Mouse (Mus musculus): ENCODE measurements around the gene Usp29. TPM values are rescaled to one million over a fixed set of nuclear protein-coding genes. Genes with fewer than 3 reads are reported as not detected.
A peak's percentile ranks its signal among the peaks of the same experiment; 100 is the strongest.

Usp29 gene
- polyA plus RNA-seq, 1 experiment from 2014 or later: 6.8 TPM

GRCm38 (mm10) chr7:6837297-6837925, 107.0 kb downstream of the Usp29 start:
- 43% methylated on average over 3 of the region's 3 CpGs for WGBS
- H3K9ac ChIP-seq (ENCODE audit: low read length): no peak overlapping the region
- H3K36me3 ChIP-seq (ENCODE audit: control insufficient read depth, insufficient read depth, low read length): no peaks in the 10 kb centered on the region
- 0 out of 2 replicates have a peak overlapping the region, but pooled peaks have one; percentile 16 for H3K27ac ChIP-seq (ENCODE audit: low read depth)
- H3K4me2 ChIP-seq (ENCODE audit: low read length): no peak overlapping the region
- H3K9me3 ChIP-seq (ENCODE audit: control insufficient read depth, low read length): no peaks in the 10 kb centered on the region
- DNase-seq (ENCODE audit: low spot score) (no peak), ATAC-seq (replicated peaks; ENCODE audit: low FRiP score, low TSS enrichment, low read depth) (no peak)
- no peaks in the 10 kb centered on the region for H3K27me3 ChIP-seq (replicated peaks; ENCODE audit: control insufficient read depth, insufficient read depth, low read length)
- no peak overlapping the region for H3K4me3 ChIP-seq (ENCODE audit: low read depth, low read length)
- peaks cover 16% of the 10 kb centered on the region; the same call in 1 of the 2 replicates for H3K4me1 ChIP-seq (replicated peaks; ENCODE audit: control insufficient read depth, insufficient read depth, low read length)

GRCm38 (mm10) chr7:6837926-6838554, 107.7 kb downstream of the Usp29 start:
- Histone ChIP-seq H3K27me3 (replicated peaks; ENCODE audit: control insufficient read depth, insufficient read depth, low read length) (no peaks in the 10 kb centered on the region), H3K9ac (ENCODE audit: low read length) (no peak overlapping the region), H3K9me3 (ENCODE audit: control insufficient read depth, low read length) (no peaks in the 10 kb centered on the region), H3K36me3 (ENCODE audit: control insufficient read depth, insufficient read depth, low read length) (no peaks in the 10 kb centered on the region), H3K4me3 (ENCODE audit: low read depth, low read length) (no peak overlapping the region), H3K4me1 (replicated peaks; ENCODE audit: control insufficient read depth, insufficient read depth, low read length) (peaks cover 16% of the 10 kb centered on the region; the same call in 1 of the 2 replicates), H3K4me2 (ENCODE audit: low read length) (no peak overlapping the region), H3K27ac (ENCODE audit: low read depth) (0 out of 2 replicates have a peak overlapping the region, but pooled peaks have one; percentile 16)
- DNase-seq (ENCODE audit: low spot score): no peak
- peak; percentile 51 for ATAC-seq (replicated peaks; ENCODE audit: low FRiP score, low TSS enrichment, low read depth)
- WGBS: 35% methylated on average over 9 of the region's 9 CpGs

- no peak; the same call in 1 of the 2 replicates for ATAC-seq (replicated peaks; ENCODE audit: low FRiP score, low TSS enrichment, low read depth)
- no peak overlapping the region for H3K4me2 ChIP-seq (ENCODE audit: low read length)
- no peaks in the 10 kb centered on the region for H3K27me3 ChIP-seq (replicated peaks; ENCODE audit: control insufficient read depth, insufficient read depth, low read length)
- H3K9me3 ChIP-seq (ENCODE audit: control insufficient read depth, low read length): no peaks in the 10 kb centered on the region
- no peaks in the 10 kb centered on the region for H3K36me3 ChIP-seq (ENCODE audit: control insufficient read depth, insufficient read depth, low read length)
- H3K9ac ChIP-seq (ENCODE audit: low read length): no peak overlapping the region
- no peak overlapping the region for H3K27ac ChIP-seq (ENCODE audit: low read depth)
- H3K4me3 ChIP-seq (ENCODE audit: low read depth, low read length): no peak overlapping the region
- no peak for DNase-seq (ENCODE audit: low spot score)
- peaks cover 4% of the 10 kb centered on the region; the same call in 1 of the 2 replicates for H3K4me1 ChIP-seq (replicated peaks; ENCODE audit: control insufficient read depth, insufficient read depth, low read length)
- 56% methylated on average over 5 of the region's 5 CpGs for WGBS
These were observed 110.5 kb downstream of the Usp29 start for GRCm38 (mm10) chr7:6840860-6841259.

GRCm38 (mm10) chr7:6849495-6849894, 119.1 kb downstream of the Usp29 start:
- WGBS: 30% methylated on average over 3 of the region's 3 CpGs

GRCm38 (mm10) chr7:6850321-6850720, 119.9 kb downstream of the Usp29 start:
- Histone ChIP-seq H3K27ac (ENCODE audit: low read depth) (no peak overlapping the region), H3K9me3 (ENCODE audit: control insufficient read depth, low read length) (no peaks in the 10 kb centered on the region), H3K4me2 (ENCODE audit: low read length) (no peak overlapping the region), H3K4me3 (ENCODE audit: low read depth, low read length) (no peak overlapping the region), H3K9ac (ENCODE audit: low read length) (no peak overlapping the region), H3K4me1 (replicated peaks; ENCODE audit: control insufficient read depth, insufficient read depth, low read length) (peaks cover 7% of the 10 kb centered on the region), H3K27me3 (replicated peaks; ENCODE audit: control insufficient read depth, insufficient read depth, low read length) (no peaks in the 10 kb centered on the region), H3K36me3 (ENCODE audit: control insufficient read depth, insufficient read depth, low read length) (no peaks in the 10 kb centered on the region)
- no peak for ATAC-seq (replicated peaks; ENCODE audit: low FRiP score, low TSS enrichment, low read depth)
- DNase-seq (ENCODE audit: low spot score): no peak
- 45% methylated on average over 3 of the region's 3 CpGs for WGBS

More at GRCm38 (mm10) chr7:6849495-6849894, 119.1 kb downstream of the Usp29 start:
- peaks cover 7% of the 10 kb centered on the region for H3K4me1 ChIP-seq (replicated peaks; ENCODE audit: control insufficient read depth, insufficient read depth, low read length)
- no peak for DNase-seq (ENCODE audit: low spot score)
- no peak overlapping the region for H3K4me2 ChIP-seq (ENCODE audit: low read length)
- no peaks in the 10 kb centered on the region for H3K36me3 ChIP-seq (ENCODE audit: control insufficient read depth, insufficient read depth, low read length)
- no peaks in the 10 kb centered on the region for H3K27me3 ChIP-seq (replicated peaks; ENCODE audit: control insufficient read depth, insufficient read depth, low read length)
- no peak overlapping the region for H3K4me3 ChIP-seq (ENCODE audit: low read depth, low read length)
- no peak overlapping the region for H3K9ac ChIP-seq (ENCODE audit: low read length)
- no peak overlapping the region for H3K27ac ChIP-seq (ENCODE audit: low read depth)
- no peaks in the 10 kb centered on the region for H3K9me3 ChIP-seq (ENCODE audit: control insufficient read depth, low read length)
- no peak for ATAC-seq (replicated peaks; ENCODE audit: low FRiP score, low TSS enrichment, low read depth)

- Histone ChIP-seq H3K36me3 (ENCODE audit: control insufficient read depth, insufficient read depth, low read length) (no peaks in the 10 kb centered on the region), H3K4me1 (replicated peaks; ENCODE audit: control insufficient read depth, insufficient read depth, low read length) (peaks cover 7% of the 10 kb centered on the region), H3K27ac (ENCODE audit: low read depth) (peak overlapping the region; percentile 12; the same call in 1 of the 2 replicates), H3K4me2 (ENCODE audit: low read length) (no peak overlapping the region), H3K4me3 (ENCODE audit: low read depth, low read length) (no peak overlapping the region), H3K9ac (ENCODE audit: low read length) (no peak overlapping the region), H3K27me3 (replicated peaks; ENCODE audit: control insufficient read depth, insufficient read depth, low read length) (no peaks in the 10 kb centered on the region), H3K9me3 (ENCODE audit: control insufficient read depth, low read length) (no peaks in the 10 kb centered on the region)
- DNase-seq (ENCODE audit: low spot score) (no peak), ATAC-seq (replicated peaks; ENCODE audit: low FRiP score, low TSS enrichment, low read depth) (no peak)
- WGBS: 65% methylated on average over 6 of the region's 6 CpGs
These were observed 120.9 kb downstream of the Usp29 start for GRCm38 (mm10) chr7:6851256-6851655.

- H3K4me3 ChIP-seq (ENCODE audit: low read depth, low read length): no peak overlapping the region
- peak overlapping the region; percentile 12; the same call in 1 of the 2 replicates for H3K27ac ChIP-seq (ENCODE audit: low read depth)
- DNase-seq (ENCODE audit: low spot score): peak; percentile 67
These were observed 121.5 kb downstream of the Usp29 start for GRCm38 (mm10) chr7:6851717-6852503.

GRCm38 (mm10) chr7:6855613-6856405, 125.4 kb downstream of the Usp29 start:
- no peak overlapping the region for H3K9ac ChIP-seq (ENCODE audit: low read length)
- ATAC-seq (replicated peaks; ENCODE audit: low FRiP score, low TSS enrichment, low read depth) (no peak), DNase-seq (ENCODE audit: low spot score) (no peak)
- H3K36me3 ChIP-seq (ENCODE audit: control insufficient read depth, insufficient read depth, low read length): no peaks in the 10 kb centered on the region
- no peak overlapping the region for H3K4me2 ChIP-seq (ENCODE audit: low read length)
- peaks cover 16% of the 10 kb centered on the region for H3K4me1 ChIP-seq (replicated peaks; ENCODE audit: control insufficient read depth, insufficient read depth, low read length)
- WGBS: 46% methylated on average over 10 of the region's 10 CpGs
- H3K27me3 ChIP-seq (replicated peaks; ENCODE audit: control insufficient read depth, insufficient read depth, low read length): no peaks in the 10 kb centered on the region
- H3K9me3 ChIP-seq (ENCODE audit: control insufficient read depth, low read length): no peaks in the 10 kb centered on the region
- H3K4me3 ChIP-seq (ENCODE audit: low read depth, low read length): no peak overlapping the region
- no peak overlapping the region for H3K27ac ChIP-seq (ENCODE audit: low read depth)

More at GRCm38 (mm10) chr7:6851717-6852503, 121.5 kb downstream of the Usp29 start:
- Histone ChIP-seq H3K4me1 (replicated peaks; ENCODE audit: control insufficient read depth, insufficient read depth, low read length) (peaks cover 7% of the 10 kb centered on the region), H3K9me3 (ENCODE audit: control insufficient read depth, low read length) (no peaks in the 10 kb centered on the region), H3K36me3 (ENCODE audit: control insufficient read depth, insufficient read depth, low read length) (no peaks in the 10 kb centered on the region), H3K27me3 (replicated peaks; ENCODE audit: control insufficient read depth, insufficient read depth, low read length) (no peaks in the 10 kb centered on the region), H3K4me2 (ENCODE audit: low read length) (no peak overlapping the region), H3K9ac (ENCODE audit: low read length) (no peak overlapping the region)
- WGBS: 24% methylated on average over 5 of the region's 5 CpGs
- ATAC-seq (replicated peaks; ENCODE audit: low FRiP score, low TSS enrichment, low read depth): peak; percentile 67
